Mouse (Mus musculus) stomach, embryonic 15.5 days (tissue): ENCODE data around the gene Zkscan8. TPM values are rescaled to one million over a fixed set of nuclear protein-coding genes. Genes with fewer than 3 reads are reported as not detected.
"Not testable (repeated sequence)": the region's sequence is repeated elsewhere in the genome, so short reads cannot be mapped to it uniquely, and the experiment has no call there.

ENCODE experiments used
- ATAC-seq: fragments of 200-750 bp; cut with Nextera tagmentation; 2 replicates; pipeline ENCODE4 v1.8.0; 2017; ENCODE audit warnings: low read depth, moderate number of reproducible peaks, moderate TSS enrichment; ENCODE audit not compliant: insufficient read depth, low FRiP score
- H3K27ac ChIP-seq: fragments of 300-500 bp; sonication (generic); 2 replicates; pipeline ENCODE4 v1.5.1; 2015; ENCODE audit warnings: mild to moderate bottlenecking, inconsistent platforms
- H3K27me3 ChIP-seq: fragments of 300-500 bp; sonication (generic); replicated peaks from 2 replicates; pipeline ENCODE4 v1.6.1; 2015; ENCODE audit warnings: inconsistent platforms
- H3K36me3 ChIP-seq: fragments of 300-500 bp; sonication (generic); 2 replicates; pipeline ENCODE4 v1.6.1; 2015; ENCODE audit warnings: inconsistent platforms
- H3K4me1 ChIP-seq: fragments of 300-500 bp; sonication (generic); 2 replicates; pipeline ENCODE4 v1.6.1; 2015; ENCODE audit warnings: inconsistent platforms
- H3K4me2 ChIP-seq: fragments of 300-500 bp; sonication (generic); 2 replicates; pipeline ENCODE4 v1.6.1; 2015; ENCODE audit warnings: mild to moderate bottlenecking, inconsistent platforms
- H3K4me3 ChIP-seq: fragments of 300-500 bp; sonication (generic); replicated peaks from 2 replicates; pipeline ENCODE4 v1.5.1; 2015; ENCODE audit warnings: inconsistent platforms
- H3K9ac ChIP-seq: fragments of 300-500 bp; sonication (generic); 2 replicates; pipeline ENCODE4 v1.6.1; 2015; ENCODE audit warnings: inconsistent platforms
- H3K9me3 ChIP-seq: fragments of 300-500 bp; sonication (generic); 2 replicates; pipeline ENCODE4 v1.6.1; 2016; ENCODE audit warnings: inconsistent platforms
- WGBS: fragments of 180-500 bp; shearing (Covaris S2); methylation state at CpG from one replicate; pipeline ENCODE4 v1.1.7; 2015; 5-methylcytosine and 5-hydroxymethylcytosine counted together
- polyA plus RNA-seq: library from polyadenylated mRNA; unstranded; fragments of >200 nt; fragmentation: Nextera tagmentation; extraction: Ambion mirVana; gene quantifications from 2 replicates; pipeline ENCODE4 v1.2.1, GENCODE M21; 2015

Gene Zkscan8
- polyA plus RNA-seq, 1 experiment from 2014 or later, result 5.5 TPM

GRCm38 (mm10) chr13:21478759-21479670, 51.9 kb downstream of the Zkscan8 start, which contains the start of the genes Zkscan4 and Gm10065:
Gene Zkscan4 (plus strand): TSS chr13:21478907.
Gene Gm10065 (minus strand): TSS chr13:21479441.
- not testable (repeated sequence) for H3K4me1 ChIP-seq, H3K9me3 ChIP-seq, H3K36me3 ChIP-seq, H3K27me3 ChIP-seq
- ATAC-seq, result peak; percentile 73
- WGBS, result 4% methylated on average over 30 of the region's 31 CpGs
- peak within 1 kb of the TSS; percentile 89 for H3K27ac ChIP-seq
- peak within 1 kb of the TSS; percentile 66 for H3K4me2 ChIP-seq
- H3K9ac ChIP-seq, result peak within 1 kb of the TSS; percentile 46
- peak within 1 kb of the TSS; percentile 57 for H3K4me3 ChIP-seq

DNA sequence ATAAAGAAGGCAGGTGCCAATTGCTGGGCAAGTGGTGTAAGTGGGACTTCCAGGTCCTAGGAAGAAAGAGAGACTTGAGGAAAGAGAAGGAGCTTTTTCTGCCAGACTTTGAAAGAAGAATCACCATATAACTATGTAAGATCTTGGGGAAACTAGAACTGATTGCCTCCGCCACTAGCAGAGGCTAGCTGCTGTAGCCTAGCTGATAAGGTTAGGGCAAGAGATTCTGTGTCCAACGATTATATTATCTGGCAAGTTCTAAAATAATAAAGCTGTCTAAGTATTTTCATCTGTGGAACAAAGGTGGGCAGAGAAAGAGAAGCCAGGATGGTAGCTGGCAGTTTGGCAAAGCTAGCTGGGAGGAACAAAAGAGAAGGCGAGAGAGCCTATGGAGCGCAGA, 58.5 kb downstream of the Zkscan8 start:
- H3K4me1 ChIP-seq, result no peaks in the 10 kb centered on the region
- no peaks in the 10 kb centered on the region for H3K36me3 ChIP-seq
- no peaks in the 10 kb centered on the region for H3K9me3 ChIP-seq
- no peak overlapping the region for H3K4me2 ChIP-seq
- no peak overlapping the region for H3K4me3 ChIP-seq
- H3K9ac ChIP-seq, result no peak overlapping the region
- 0 out of 2 replicates have a peak, but pooled peaks cover 3% of the 10 kb centered on the region for H3K27me3 ChIP-seq
- ATAC-seq, result no peak
- H3K27ac ChIP-seq, result no peak overlapping the region
- WGBS, result 32% methylated on average over 4 of the region's 4 CpGs

GRCm38 (mm10) chr13:21469097-21469496, 61.8 kb downstream of the Zkscan8 start:
- H3K36me3 ChIP-seq, result no peaks in the 10 kb centered on the region
- no peaks in the 10 kb centered on the region for H3K9me3 ChIP-seq
- no peak overlapping the region for H3K27ac ChIP-seq
- H3K9ac ChIP-seq, result no peak overlapping the region
- 0 out of 2 replicates have a peak, but pooled peaks cover 3% of the 10 kb centered on the region for H3K27me3 ChIP-seq
- peak overlapping the region; percentile 66; the same call in 1 of the 2 replicates for H3K4me3 ChIP-seq
- WGBS, result 32% methylated on average over 9 of the region's 9 CpGs
- ATAC-seq, result no peak
- H3K4me1 ChIP-seq, result no peaks in the 10 kb centered on the region
- peak overlapping the region; percentile 96; the same call in 1 of the 2 replicates for H3K4me2 ChIP-seq

- Histone ChIP-seq H3K36me3 (no peaks in the 10 kb centered on the region), H3K4me2 (peak within 1 kb of the TSS; percentile 96), H3K9ac (peak within 1 kb of the TSS; percentile 60), H3K27me3 (0 out of 2 replicates have a peak, but pooled peaks cover 3% of the 10 kb centered on the region), H3K9me3 (no peaks in the 10 kb centered on the region), H3K4me3 (peak within 1 kb of the TSS; percentile 66), H3K4me1 (no peaks in the 10 kb centered on the region), H3K27ac (peak within 1 kb of the TSS; percentile 38; the same call in 1 of the 2 replicates)
- WGBS, result under 1% methylated on average over 53 of the region's 54 CpGs
- peak; percentile 100 for ATAC-seq
These were observed 62.6 kb downstream of the Zkscan8 start, which contains the start of gene Nkapl for GRCm38 (mm10) chr13:21468061-21469019. Gene Nkapl (minus strand): TSS chr13:21468509.

- Histone ChIP-seq H3K27ac (no peak overlapping the region), H3K9ac (no peak overlapping the region), H3K4me2 (no peak overlapping the region), H3K9me3 (no peaks in the 10 kb centered on the region), H3K27me3 (0 out of 2 replicates have a peak, but pooled peaks cover 3% of the 10 kb centered on the region), H3K36me3 (no peaks in the 10 kb centered on the region), H3K4me3 (no peak overlapping the region), H3K4me1 (no peaks in the 10 kb centered on the region)
- ATAC-seq, result no peak
- WGBS, result 82% methylated on average over 10 of the region's 10 CpGs
These were observed 63.6 kb downstream of the Zkscan8 start for GRCm38 (mm10) chr13:21467336-21467735.

Other genes with a start within 250 kb of the Zkscan8 start
- gene Gpx5, start 238.4 kb downstream of the Zkscan8 start, polyA plus RNA-seq, result not detected in 2 replicates
- gene Gpx6, start 219.0 kb downstream of the Zkscan8 start, polyA plus RNA-seq, result not detected in 2 replicates
- not detected in 2 replicates for gene Olfr1367, start 184.2 kb downstream of the Zkscan8 start, polyA plus RNA-seq
- 9.9 and 10.0 TPM in 2 replicates for gene Zscan12, start 168.3 kb downstream of the Zkscan8 start, polyA plus RNA-seq
- gene Zkscan3, start 128.4 kb downstream of the Zkscan8 start, polyA plus RNA-seq, result 77.7 and 80.7 TPM in 2 replicates
- 2.5 and 2.6 TPM in 2 replicates for gene Pgbd1, start 90.1 kb downstream of the Zkscan8 start, polyA plus RNA-seq
- 33.0 and 36.3 TPM in 2 replicates for gene Zscan26, start 77.4 kb downstream of the Zkscan8 start, polyA plus RNA-seq
- 2.4 and 2.6 TPM in 2 replicates for gene Nkapl, start 62.6 kb downstream of the Zkscan8 start, polyA plus RNA-seq
- 2.9 and 3.1 TPM in 2 replicates for gene Zkscan4, start 52.2 kb downstream of the Zkscan8 start, polyA plus RNA-seq
- not detected in 2 replicates for gene Gm10065, start 51.7 kb downstream of the Zkscan8 start, polyA plus RNA-seq
- gene AK157302, start 35.9 kb downstream of the Zkscan8 start, polyA plus RNA-seq, result 0.68 and 1.1 TPM in 2 replicates
- gene Gm11273, start 29.7 kb downstream of the Zkscan8 start, polyA plus RNA-seq, result 8.8 and 32.6 TPM in 2 replicates
- gene Olfr1366, start 11.7 kb upstream of the Zkscan8 start, polyA plus RNA-seq, result 0.26 and 0.27 TPM in 2 replicates
- gene Olfr1535, start 28.8 kb upstream of the Zkscan8 start, polyA plus RNA-seq, result 0.06 TPM in 1 of 2 replicates, not detected in the other
- gene Olfr1364, start 50.6 kb upstream of the Zkscan8 start, polyA plus RNA-seq, result not detected in 2 replicates
- gene Olfr1362, start 82.9 kb upstream of the Zkscan8 start, polyA plus RNA-seq, result not detected in 2 replicates
- not detected in 2 replicates for gene Olfr11, start 111.4 kb upstream of the Zkscan8 start, polyA plus RNA-seq
- not detected in 2 replicates for gene Olfr1361, start 132.3 kb upstream of the Zkscan8 start, polyA plus RNA-seq
- not detected in 2 replicates for gene Olfr1360, start 146.3 kb upstream of the Zkscan8 start, polyA plus RNA-seq
- gene Olfr1359, start 167.0 kb upstream of the Zkscan8 start, polyA plus RNA-seq, result not detected in 2 replicates
- 1.4 and 4.4 TPM in 2 replicates for gene Hist1h2bl, start 185.0 kb upstream of the Zkscan8 start, polyA plus RNA-seq
- gene Hist1h2ai, start 185.3 kb upstream of the Zkscan8 start, polyA plus RNA-seq, result 25.1 TPM in 2 replicates
- 4.7 and 6.3 TPM in 2 replicates for gene Hist1h3h, start 186.5 kb upstream of the Zkscan8 start, polyA plus RNA-seq
- 2.5 and 3.3 TPM in 2 replicates for gene Hist1h2bm, start 190.9 kb upstream of the Zkscan8 start, polyA plus RNA-seq
- 2.9 and 3.6 TPM in 2 replicates for gene Hist1h4j, start 203.9 kb upstream of the Zkscan8 start, polyA plus RNA-seq
- gene Hist1h4k, start 219.4 kb upstream of the Zkscan8 start, polyA plus RNA-seq, result 2.4 and 3.2 TPM in 2 replicates
- gene Hist1h2ak, start 222.7 kb upstream of the Zkscan8 start, polyA plus RNA-seq, result 28.6 and 40.6 TPM in 2 replicates
- gene Hist1h2bn, start 223.0 kb upstream of the Zkscan8 start, polyA plus RNA-seq, result 3.3 and 6.0 TPM in 2 replicates
- 25.3 and 26.3 TPM in 2 replicates for gene Hist1h1b, start 249.5 kb upstream of the Zkscan8 start, polyA plus RNA-seq